Mouse (Mus musculus) left cerebral cortex, postnatal 36 days (tissue): ENCODE data around the gene Ak7. TPM values are rescaled to one million over a fixed set of nuclear protein-coding genes. Genes with fewer than 3 reads are reported as not detected.

ENCODE experiments used
- DNase-seq, 2 experiments: peaks; one replicate each; pipeline ENCODE4 v3.0.0; 2021 to 2022; ENCODE audit warnings: low spot score in 2 of 2, mixed read lengths in 1 of 2
- intact Hi-C: fragments of 180-260 bp; cut with DNase I; formaldehyde crosslinking; loops from one replicate; pipeline ENCODE4 v1.15.1; 2025
- total RNA-seq, 2 experiments: library from RNA; stranded (reverse); gene quantifications; 2 replicates each; pipeline ENCODE4 v1.2.3; 2021

The Ak7 gene
- under 1 TPM; 0.41 to 0.62 TPM for total RNA-seq

- intact Hi-C loops, result no loop called here
- DNase-seq, result no peak
Observed at GRCm38 (mm10) chr12:105705799-105706487, at the start of gene Ak7. Gene Ak7 (plus strand): TSS chr12:105705976.

- intact Hi-C loops, result no loop called here
- DNase-seq, result no peak
Observed at GRCm38 (mm10) chr12:105676274-105676673, 29.5 kb upstream of the Ak7 start.

GRCm38 (mm10) chr12:105678211-105678610 lies 27.6 kb upstream of the Ak7 start:
- intact Hi-C loops, result no loop called here
- DNase-seq, result no peak

- no peak for DNase-seq
- intact Hi-C loops, result no loop called here
Observed at GRCm38 (mm10) chr12:105678762-105679161, 27.0 kb upstream of the Ak7 start.

GRCm38 (mm10) chr12:105683933-105684901 lies 21.6 kb upstream of the Ak7 start, which contains the start of gene Gskip:
Gene Gskip (plus strand): TSS chr12:105684829.
- DNase-seq, result peak in 1 of 2 experiments; percentile 30
- intact Hi-C loops, result no loop called here

GRCm38 (mm10) chr12:105685001-105685691 lies 20.6 kb upstream of the Ak7 start, which contains the start of gene Atg2b:
Gene Atg2b (minus strand): TSS chr12:105685211.
- intact Hi-C loops, result loop anchor here (5.0 kb wide), 2 partner anchors 37 to 97 kb away; partner anchors contain the start of gene Papola
- DNase-seq, result peak; percentile 97

- intact Hi-C loops, result loop anchor here (5.0 kb wide), 2 partner anchors 36 to 96 kb away; partner anchors contain the start of gene Papola
Observed at GRCm38 (mm10) chr12:105686791-105687190, 19.0 kb upstream of the Ak7 start.

GRCm38 (mm10) chr12:105687416-105687815 lies 18.4 kb upstream of the Ak7 start:
- no peak for DNase-seq
- intact Hi-C loops, result loop anchor here (5.0 kb wide), 2 partner anchors 35 to 95 kb away; partner anchors contain the start of gene Papola

More at GRCm38 (mm10) chr12:105686791-105687190, 19.0 kb upstream of the Ak7 start:
- no peak for DNase-seq

- no peak for DNase-seq
- intact Hi-C loops, result loop anchor here (5.0 kb wide), 2 partner anchors 34 to 94 kb away; partner anchors contain the start of gene Papola
Observed at GRCm38 (mm10) chr12:105688546-105688945, 17.2 kb upstream of the Ak7 start.

GRCm38 (mm10) chr12:105689435-105689834 lies 16.3 kb upstream of the Ak7 start:
- intact Hi-C loops, result loop anchor here (5.0 kb wide), 2 partner anchors 33 to 93 kb away; partner anchors contain the start of gene Papola
- DNase-seq, result no peak

- intact Hi-C loops, result no loop called here
- no peak for DNase-seq
Observed at GRCm38 (mm10) chr12:105694021-105694420, 11.8 kb upstream of the Ak7 start.

GRCm38 (mm10) chr12:105695848-105696247 lies 9.9 kb upstream of the Ak7 start:
- intact Hi-C loops, result no loop called here

GRCm38 (mm10) chr12:105697104-105697780 lies 8.5 kb upstream of the Ak7 start:
- DNase-seq, result no peak
- intact Hi-C loops, result no loop called here

More at GRCm38 (mm10) chr12:105695848-105696247, 9.9 kb upstream of the Ak7 start:
- DNase-seq, result no peak

GRCm38 (mm10) chr12:105700433-105700832 lies 5.3 kb upstream of the Ak7 start:
- intact Hi-C loops, result no loop called here
- DNase-seq, result no peak

- intact Hi-C loops, result no loop called here
- peak; percentile 51 to 59 for DNase-seq
Observed at GRCm38 (mm10) chr12:105718616-105719015, 12.8 kb downstream of the Ak7 start.

GRCm38 (mm10) chr12:105720196-105720595 lies 14.4 kb downstream of the Ak7 start:
- DNase-seq, result no peak
- intact Hi-C loops, result loop anchor here (5.0 to 10.0 kb wide), 3 partner anchors 33 to 223 kb away; partner anchors contain the start of gene Atg2b

GRCm38 (mm10) chr12:105721452-105722132 lies 15.8 kb downstream of the Ak7 start:
- intact Hi-C loops, result loop anchor here (5.0 to 10.0 kb wide), 3 partner anchors 34 to 224 kb away; partner anchors contain the start of gene Atg2b

GRCm38 (mm10) chr12:105722657-105723056 lies 16.9 kb downstream of the Ak7 start:
- no peak for DNase-seq
- intact Hi-C loops, result loop anchor here (5.0 to 10.0 kb wide), 3 partner anchors 35 to 225 kb away; partner anchors contain the start of gene Atg2b

More at GRCm38 (mm10) chr12:105721452-105722132, 15.8 kb downstream of the Ak7 start:
- DNase-seq, result no peak
